Mouse (Mus musculus) CH12.LX (cell line): Measurements from ENCODE around the gene Pofut1.

Source experiments
- CTCF ChIP-seq, 2 experiments: IDR thresholded peaks in 1 of 2; conservative IDR thresholded peaks in 1 of 2; 2 replicates each; pipeline ENCODE4 v1.5.1; 2011 to 2012; ENCODE audit warnings: low read depth in 2 of 2, low read length in 2 of 2, improper control_type of control experiment in 1 of 2, inconsistent platforms in 1 of 2, mild to moderate bottlenecking in 1 of 2, moderate library complexity in 1 of 2
- KAT2A ChIP-seq: IDR thresholded peaks from 2 replicates; pipeline ENCODE4 v1.6.1; 2012; ENCODE audit warnings: low read length, improper control_type of control experiment, inconsistent platforms; ENCODE audit not compliant: insufficient replicate concordance
- UBTF ChIP-seq: IDR thresholded peaks from 2 replicates; pipeline ENCODE4 v1.6.1; 2012; ENCODE audit warnings: low read depth, mild to moderate bottlenecking, inconsistent platforms, low read length, improper control_type of control experiment, moderate library complexity

GRCm38 (mm10) chr2:153238406-153238805, 2.9 kb upstream of the Pofut1 start:
- TF ChIP-seq KAT2A (no peak), UBTF (no peak), CTCF (conservative IDR thresholded peaks at IDR 0.05 in 1 of 2, IDR thresholded peaks at IDR 0.05 in 1 of 2; ENCODE audit: low read depth in 2 of 2, low read length in 2 of 2) (no peak)
